Mouse (Mus musculus): ENCODE measurements around the gene 6030458C11Rik.

DNA sequence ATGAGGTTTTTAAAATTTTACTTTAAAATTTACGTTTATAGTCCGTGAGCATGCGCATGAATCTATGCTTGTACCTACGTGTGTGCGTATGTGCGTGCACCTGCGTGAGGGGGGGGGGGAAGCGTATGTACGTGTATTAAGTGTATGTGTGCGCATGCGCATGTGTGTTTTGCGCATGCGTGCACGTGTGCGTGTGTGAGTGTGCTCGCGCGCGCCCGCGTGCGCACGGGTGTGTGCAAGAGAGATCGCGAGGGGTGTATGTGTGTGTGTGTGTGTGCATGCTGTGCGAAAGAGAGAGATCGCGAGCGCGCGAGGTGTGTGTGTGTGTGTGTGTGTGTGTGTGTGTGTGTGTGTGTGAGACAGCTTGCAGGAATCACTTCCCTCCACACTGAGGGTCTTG is 8.9 kb upstream of the 6030458C11Rik start:
- TF ChIP-seq EP300 (IDR thresholded peaks at IDR 0.05; ENCODE audit: low read depth) (no peak), CTCF (IDR thresholded peaks at IDR 0.05; ENCODE audit: low read depth) (no peak)
